Mouse (Mus musculus): Measurements from ENCODE around the gene Ggps1.
"Not testable (repeated sequence)": the region's sequence is repeated elsewhere in the genome, so short reads cannot be mapped to it uniquely, and the experiment has no call there.

Gene Ggps1

GRCm38 (mm10) chr13:14038911-14039291 lies 24.4 kb downstream of the Ggps1 start:
- DNase-seq (ENCODE audit: low read depth, low spot score), result no peak

GRCm38 (mm10) chr13:14035875-14036630 lies 27.2 kb downstream of the Ggps1 start:
- DNase-seq (ENCODE audit: low read depth, low spot score), result no peak

- DNase-seq (ENCODE audit: low read depth, low spot score), result not testable (repeated sequence)
Observed at GRCm38 (mm10) chr13:14035352-14035751, 27.9 kb downstream of the Ggps1 start.

GRCm38 (mm10) chr13:14034073-14034348 lies 29.3 kb downstream of the Ggps1 start:
- no peak for DNase-seq (ENCODE audit: low read depth, low spot score)

- no peak for DNase-seq (ENCODE audit: low read depth, low spot score)
Observed at GRCm38 (mm10) chr13:14033309-14034072, 29.8 kb downstream of the Ggps1 start.

GRCm38 (mm10) chr13:14026154-14026820 lies 37.0 kb downstream of the Ggps1 start:
- DNase-seq (ENCODE audit: low read depth, low spot score), result no peak

- DNase-seq (ENCODE audit: low read depth, low spot score), result no peak
Observed at GRCm38 (mm10) chr13:14025554-14025953, 37.7 kb downstream of the Ggps1 start.

GRCm38 (mm10) chr13:14021417-14021816 lies 41.9 kb downstream of the Ggps1 start:
- not testable (repeated sequence) for DNase-seq (ENCODE audit: low read depth, low spot score)

- no peak for DNase-seq (ENCODE audit: low read depth, low spot score)
Observed at GRCm38 (mm10) chr13:14018852-14019251, 44.4 kb downstream of the Ggps1 start.

GRCm38 (mm10) chr13:14018283-14018682 lies 45.0 kb downstream of the Ggps1 start:
- DNase-seq (ENCODE audit: low read depth, low spot score), result no peak

- no peak for DNase-seq (ENCODE audit: low read depth, low spot score)
Observed at GRCm38 (mm10) chr13:14015609-14016008, 47.7 kb downstream of the Ggps1 start.

- no peak for DNase-seq (ENCODE audit: low read depth, low spot score)
Observed at GRCm38 (mm10) chr13:14014540-14014939, 48.7 kb downstream of the Ggps1 start.

GRCm38 (mm10) chr13:14014001-14014400 lies 49.3 kb downstream of the Ggps1 start:
- no peak for DNase-seq (ENCODE audit: low read depth, low spot score)

- DNase-seq (ENCODE audit: low read depth, low spot score), result no peak
Observed at GRCm38 (mm10) chr13:14011454-14011995, 51.8 kb downstream of the Ggps1 start.

GRCm38 (mm10) chr13:14006056-14006455 lies 57.2 kb downstream of the Ggps1 start:
- no peak for DNase-seq (ENCODE audit: low read depth, low spot score)

GRCm38 (mm10) chr13:14004999-14005398 lies 58.3 kb downstream of the Ggps1 start:
- no peak for DNase-seq (ENCODE audit: low read depth, low spot score)

GRCm38 (mm10) chr13:14004086-14004485 lies 59.2 kb downstream of the Ggps1 start:
- DNase-seq (ENCODE audit: low read depth, low spot score), result no peak

GRCm38 (mm10) chr13:14002706-14003105 lies 60.6 kb downstream of the Ggps1 start:
- DNase-seq (ENCODE audit: low read depth, low spot score), result no peak

Measured in forelimb bud, embryonic 11.5 days (tissue).